ENCODE assay signal across 8 mouse cellular contexts in the genomic region with DNA sequence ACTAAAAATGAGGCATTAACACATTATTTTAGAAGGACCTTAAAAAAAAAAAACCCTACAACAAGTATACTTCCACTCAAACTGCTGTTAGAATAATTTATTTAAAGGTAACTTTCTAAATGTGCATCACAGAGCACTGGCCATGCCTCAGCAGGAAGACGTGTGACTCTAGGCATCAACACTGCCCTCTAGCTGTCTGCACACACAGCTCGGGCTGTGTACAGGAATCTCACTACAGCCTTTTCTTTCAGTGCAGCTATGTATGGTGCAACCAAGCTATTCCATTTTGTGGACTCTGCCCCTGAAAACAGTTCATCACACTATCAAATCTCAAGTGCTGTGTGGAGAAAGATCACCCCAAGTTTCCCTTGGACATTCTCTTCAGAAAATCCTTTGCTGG. TPM values are rescaled to one million over a fixed set of nuclear protein-coding genes. Genes with fewer than 3 reads are reported as not detected.
DNase-seq lines count a peak whose midpoint lies in the region; ATAC-seq and TF ChIP-seq lines count a peak whose summit lies in the region.

No protein-coding gene starts in this region.

- H3K4me1 ChIP-seq in midbrain, embryonic 11.5 days (ENCODE audit: control insufficient read depth, insufficient read depth, low read length) = no peaks in the 10 kb centered on the region
- H3K4me1 ChIP-seq in midbrain, embryonic 15.5 days = no peaks in the 10 kb centered on the region
- H3K4me1 ChIP-seq in limb, embryonic 14.5 days (ENCODE audit: control insufficient read depth, insufficient read depth, low read length) = no peaks in the 10 kb centered on the region

- no peak overlapping the region for H3K4me3 ChIP-seq in midbrain, embryonic 11.5 days (ENCODE audit: low read depth, low read length)
- no peak overlapping the region for H3K4me3 ChIP-seq in midbrain, embryonic 15.5 days
- H3K4me3 ChIP-seq in limb, embryonic 14.5 days (replicated peaks; ENCODE audit: low read length) = no peak overlapping the region

- H3K27me3 ChIP-seq in midbrain, embryonic 11.5 days (ENCODE audit: control insufficient read depth, insufficient read depth, low read length) = no peaks in the 10 kb centered on the region
- H3K27me3 ChIP-seq in midbrain, embryonic 15.5 days (replicated peaks) = no peaks in the 10 kb centered on the region
- H3K27me3 ChIP-seq in limb, embryonic 14.5 days (ENCODE audit: control insufficient read depth, insufficient read depth, low read length) = no peaks in the 10 kb centered on the region

- TF ChIP-seq POLR2A in limb, embryonic 14.5 days (IDR thresholded peaks at IDR 0.05; ENCODE audit: borderline replicate concordance, extremely low read depth, insufficient read depth, insufficient read length) = no peak

- 7% methylated on average over 2 of the region's 2 CpGs for WGBS in midbrain, embryonic 11.5 days
- WGBS in midbrain, embryonic 15.5 days = 10% methylated on average over 2 of the region's 2 CpGs
- WGBS in limb, embryonic 14.5 days = 22% methylated on average over 2 of the region's 2 CpGs

- DNase-seq in adrenal gland, postnatal 36 days = peak; percentile 19 to 41
- no peak for DNase-seq in adrenal gland, adult 18-20 months (ENCODE audit: low spot score in 2 of 2)
- no peak for DNase-seq in midbrain, embryonic 11.5 days (ENCODE audit: low spot score, missing footprints)
- peak; percentile 40 for DNase-seq in limb, embryonic 14.5 days (ENCODE audit: low spot score)
- DNase-seq in frontal cortex, postnatal 10 days (ENCODE audit: low spot score in 2 of 2) = no peak

- no peaks in the 10 kb centered on the region for H3K9me3 ChIP-seq in midbrain, embryonic 11.5 days (ENCODE audit: control insufficient read depth, low read length)
- H3K9me3 ChIP-seq in midbrain, embryonic 15.5 days = no peaks in the 10 kb centered on the region
- H3K9me3 ChIP-seq in limb, embryonic 14.5 days (ENCODE audit: control insufficient read depth, low read length) = no peaks in the 10 kb centered on the region

- ATAC-seq in midbrain, embryonic 11.5 days (ENCODE audit: low FRiP score) = peak; percentile 77; the same call in 1 of the 2 replicates
- ATAC-seq in midbrain, embryonic 15.5 days (replicated peaks) = no peak
- peak; percentile 80 for ATAC-seq in erythroid progenitor cell, adult 5-6 weeks (replicated peaks; ENCODE audit: low FRiP score, poor library complexity, severe bottlenecking)
- ATAC-seq in limb, embryonic 14.5 days (ENCODE audit: low FRiP score, low read depth) = peak; percentile 65; the same call in 1 of the 2 replicates
- peak; percentile 87 for ATAC-seq in neutrophil, adult 5-6 weeks (ENCODE audit: extremely low read depth, insufficient number of reproducible peaks, low FRiP score, poor library complexity, severe bottlenecking)

- no peak overlapping the region for H3K4me2 ChIP-seq in midbrain, embryonic 11.5 days
- no peak overlapping the region for H3K4me2 ChIP-seq in midbrain, embryonic 15.5 days
- no peak overlapping the region for H3K4me2 ChIP-seq in limb, embryonic 14.5 days (replicated peaks; ENCODE audit: low read depth, low read length, severe bottlenecking)

- H3K9ac ChIP-seq in midbrain, embryonic 11.5 days (ENCODE audit: low read length) = no peak overlapping the region
- H3K9ac ChIP-seq in midbrain, embryonic 15.5 days = no peak overlapping the region
- H3K9ac ChIP-seq in limb, embryonic 14.5 days (ENCODE audit: low read depth, low read length, severe bottlenecking) = no peak overlapping the region

- H3K27ac ChIP-seq in midbrain, embryonic 11.5 days (ENCODE audit: low read depth, low read length) = no peak overlapping the region
- H3K27ac ChIP-seq in midbrain, embryonic 15.5 days = no peak overlapping the region
- no peak overlapping the region for H3K27ac ChIP-seq in limb, embryonic 14.5 days (replicated peaks; ENCODE audit: low read depth, low read length)

- peaks cover 7% of the 10 kb centered on the region; the same call in 1 of the 2 replicates for H3K36me3 ChIP-seq in midbrain, embryonic 11.5 days (ENCODE audit: control insufficient read depth, insufficient read depth, low read length)
- peaks cover 22% of the 10 kb centered on the region; the same call in 1 of the 2 replicates for H3K36me3 ChIP-seq in midbrain, embryonic 15.5 days (replicated peaks)
- peaks cover 54% of the 10 kb centered on the region for H3K36me3 ChIP-seq in limb, embryonic 14.5 days (ENCODE audit: control insufficient read depth, insufficient read depth, low read length)

RNA-seq across cellular contexts. Expression of gene Traf5, which starts 15.0 kb away (rescaled TPM):
- total RNA-seq in adrenal gland, postnatal 36 days (2021) = 1 to 10 TPM; 6.5 to 7.0 TPM
- total RNA-seq in adrenal gland, adult 18-20 months (2021) = 1 to 10 TPM; 2.8 to 9.7 TPM
- 2.5 and 4.1 TPM in 2 replicates for polyA plus RNA-seq in midbrain, embryonic 11.5 days (2014; fragmentation: Nextera tagmentation; extraction: Ambion mirVana)
- 1.8 and 3.3 TPM in 2 replicates for polyA plus RNA-seq in midbrain, embryonic 15.5 days (2015; fragmentation: Nextera tagmentation; extraction: Ambion mirVana)
- 6.1 and 16.3 TPM in 2 replicates for total RNA-seq in erythroid progenitor cell, adult 5-6 weeks (2015; ENCODE audit: low replicate concordance)
- total RNA-seq in erythroid progenitor cell, adult 5-6 weeks (2017; ENCODE audit: low replicate concordance) = 9.1 and 16.4 TPM in 2 replicates
- 20.7 and 21.0 TPM in 2 replicates for polyA plus RNA-seq in limb, embryonic 14.5 days (2012; rRNA removed)
- 19.1 and 21.9 TPM in 2 replicates for polyA plus RNA-seq in limb, embryonic 14.5 days (2014; fragmentation: Nextera tagmentation; extraction: Ambion mirVana)
- total RNA-seq in neutrophil, adult 5-6 weeks (2017) = 120 and 125 TPM in 2 replicates

RNA-seq across cellular contexts. Expression of gene Rcor3, which starts 30.5 kb away (rescaled TPM):
- 10 to 100 TPM; 24.0 to 27.9 TPM for total RNA-seq in adrenal gland, postnatal 36 days (2021)
- 10 to 100 TPM; 19.7 to 20.6 TPM for total RNA-seq in adrenal gland, adult 18-20 months (2021)
- polyA plus RNA-seq in midbrain, embryonic 11.5 days (2014; fragmentation: Nextera tagmentation; extraction: Ambion mirVana) = 18.3 and 21.5 TPM in 2 replicates
- 35.8 and 37.4 TPM in 2 replicates for polyA plus RNA-seq in midbrain, embryonic 15.5 days (2015; fragmentation: Nextera tagmentation; extraction: Ambion mirVana)
- total RNA-seq in erythroid progenitor cell, adult 5-6 weeks (2015; ENCODE audit: low replicate concordance) = 37.5 and 56.2 TPM in 2 replicates
- 29.3 and 63.0 TPM in 2 replicates for total RNA-seq in erythroid progenitor cell, adult 5-6 weeks (2017; ENCODE audit: low replicate concordance)
- polyA plus RNA-seq in limb, embryonic 14.5 days (2012; rRNA removed) = 49.8 and 73.2 TPM in 2 replicates
- 34.3 and 39.1 TPM in 2 replicates for polyA plus RNA-seq in limb, embryonic 14.5 days (2014; fragmentation: Nextera tagmentation; extraction: Ambion mirVana)
- total RNA-seq in neutrophil, adult 5-6 weeks (2017) = 22.5 and 25.5 TPM in 2 replicates

Comparison
In these comparisons a context has a peak if more than half of its experiments do, and no peak if none do; other contexts are left out.
1. DNase-seq: peak in adrenal gland, postnatal 36 days (2 of 2) and limb, embryonic 14.5 days (single experiment); none in adrenal gland, adult 18-20 months (0 of 2), midbrain, embryonic 11.5 days (single experiment) and frontal cortex, postnatal 10 days (0 of 2).